Mouse (Mus musculus) heart, embryonic 16.5 days (tissue): Measurements from ENCODE around the gene Dqx1. TPM values are rescaled to one million over a fixed set of nuclear protein-coding genes. Genes with fewer than 3 reads are reported as not detected.

Experiments used
- microRNA counts: library from miRNA; unstranded; fragments of <30 nt; microRNA quantifications from one replicate; lab custom pipeline; 2016
- microRNA-seq: library from miRNA; unstranded; fragments of <30 nt; microRNA quantifications from one replicate; pipeline ENCODE4, GENCODE M21; 2017
- polyA plus RNA-seq: library from polyadenylated mRNA; unstranded; fragments of >200 nt; fragmentation: Nextera tagmentation; extraction: Ambion mirVana; gene quantifications from 2 replicates; pipeline ENCODE4 v1.2.1, GENCODE M21; 2015

Gene Dqx1
- polyA plus RNA-seq, 1 experiment from 2014 or later, result 0.75 TPM

MicroRNAs encoded within 50 kb of the gene (microRNA counts, 519-probe panel; counts per million panel counts)
- 1,946 counts per million, percentile 19 among the panel's probes with 10 or more counts for microRNA mmu-miR-3470a+mmu-miR-3470b (lab: Ali Mortazavi, UCI)

Small RNAs within 50 kb of the gene (microRNA-seq; reads per million reads assigned to microRNA genes)
- not detected for gene Mir3470a
- not detected for gene Mir7040

Other genes with a start within 250 kb of the Dqx1 start
- 0.53 and 1.2 TPM in 2 replicates for gene Sema4f, start 118.1 kb upstream of the Dqx1 start, polyA plus RNA-seq
- 0.69 and 0.71 TPM in 2 replicates for gene M1ap, start 110.9 kb upstream of the Dqx1 start, polyA plus RNA-seq
- gene Dok1, start 24.4 kb upstream of the Dqx1 start, polyA plus RNA-seq, result 8.5 and 9.5 TPM in 2 replicates
- 8.0 and 8.3 TPM in 2 replicates for gene Loxl3, start 23.7 kb upstream of the Dqx1 start, polyA plus RNA-seq
- 140 and 148 TPM in 2 replicates for gene Aup1, start 3.3 kb upstream of the Dqx1 start, polyA plus RNA-seq
- 81.8 and 94.5 TPM in 2 replicates for gene Htra2, start 2.6 kb upstream of the Dqx1 start, polyA plus RNA-seq
- gene Tlx2, start 12.4 kb downstream of the Dqx1 start, polyA plus RNA-seq, result 0.27 and 0.45 TPM in 2 replicates
- gene Pcgf1, start 20.0 kb downstream of the Dqx1 start, polyA plus RNA-seq, result 16.6 and 18.0 TPM in 2 replicates
- gene Lbx2, start 28.5 kb downstream of the Dqx1 start, polyA plus RNA-seq, result 0.35 and 0.40 TPM in 2 replicates
- 2.0 and 2.6 TPM in 2 replicates for gene Ccdc142, start 43.8 kb downstream of the Dqx1 start, polyA plus RNA-seq
- gene Gm42688, start 43.8 kb downstream of the Dqx1 start, polyA plus RNA-seq, result 1.9 and 2.2 TPM in 2 replicates
- 165 and 169 TPM in 2 replicates for gene Mrpl53, start 51.2 kb downstream of the Dqx1 start, polyA plus RNA-seq
- gene Mogs, start 57.7 kb downstream of the Dqx1 start, polyA plus RNA-seq, result 14.0 and 23.9 TPM in 2 replicates
- 96.1 and 98.3 TPM in 2 replicates for gene Wbp1, start 63.7 kb downstream of the Dqx1 start, polyA plus RNA-seq
- gene Ino80b, start 67.6 kb downstream of the Dqx1 start, polyA plus RNA-seq, result 7.4 and 8.1 TPM in 2 replicates
- 21.1 and 26.0 TPM in 2 replicates for gene Rtkn, start 77.6 kb downstream of the Dqx1 start, polyA plus RNA-seq
- 3.8 and 5.4 TPM in 2 replicates for gene Wdr54, start 98.6 kb downstream of the Dqx1 start, polyA plus RNA-seq
- gene 1700003E16Rik, start 98.6 kb downstream of the Dqx1 start, polyA plus RNA-seq, result 1.5 and 2.2 TPM in 2 replicates
- gene Dctn1, start 108.1 kb downstream of the Dqx1 start, polyA plus RNA-seq, result 76.9 and 78.1 TPM in 2 replicates
- 0.17 and 0.50 TPM in 2 replicates for gene Slc4a5, start 162.0 kb downstream of the Dqx1 start, polyA plus RNA-seq